Mouse (Mus musculus) C2C12 (cell line): Measurements from ENCODE around the gene Jpt2.

ENCODE experiments used
- CTCF ChIP-seq: IDR thresholded peaks from one replicate; pipeline ENCODE4 v1.5.1; 2011; ENCODE audit not compliant: control insufficient read depth, insufficient read depth, insufficient read length
- USF1 ChIP-seq: IDR thresholded peaks from one replicate; pipeline ENCODE4 v1.6.1; 2011; ENCODE audit warnings: low read depth, mild to moderate bottlenecking, control low read depth, moderate library complexity

- TF ChIP-seq CTCF = no peak
- TF ChIP-seq USF1 = no peak
Observed at GRCm38 (mm10) chr17:24953291-24953690, 7.2 kb downstream of the Jpt2 start.
